Mouse (Mus musculus): ENCODE measurements at regions not wholly inside any gene's neighbourhood (a gene's known extent, or its start where the extent isn't known, plus 50 kb on each side); places are given as distances from the start of the nearest gene placed in this dataset.

GRCm38 (mm10) chr10:51282451-51282850 is 198.0 kb upstream of the Gm49339 start:
- H3K4me1 ChIP-seq (ENCODE audit: insufficient read depth, low read length): no peaks in the 10 kb centered on the region
- 80% methylated on average over 1 of the region's 1 CpGs for WGBS
- no peak overlapping the region for H3K27ac ChIP-seq (ENCODE audit: low read length)
- no peaks in the 10 kb centered on the region for H3K27me3 ChIP-seq (ENCODE audit: insufficient read depth, low read length)
- no peak overlapping the region for H3K9ac ChIP-seq (replicated peaks; ENCODE audit: low read length)
- no peaks in the 10 kb centered on the region for H3K9me3 ChIP-seq (ENCODE audit: low read length)
- H3K4me2 ChIP-seq (replicated peaks; ENCODE audit: low read depth, low read length): no peak overlapping the region
- ATAC-seq (ENCODE audit: low FRiP score, low TSS enrichment): no peak
- no peak overlapping the region for H3K4me3 ChIP-seq (ENCODE audit: low read length)
- H3K36me3 ChIP-seq (ENCODE audit: insufficient read depth, low read length): no peaks in the 10 kb centered on the region

GRCm38 (mm10) chr10:51284538-51284937 is 195.9 kb upstream of the Gm49339 start:
- Histone ChIP-seq H3K4me2 (replicated peaks; ENCODE audit: low read depth, low read length) (no peak overlapping the region), H3K27me3 (ENCODE audit: insufficient read depth, low read length) (no peaks in the 10 kb centered on the region), H3K9ac (replicated peaks; ENCODE audit: low read length) (no peak overlapping the region), H3K9me3 (ENCODE audit: low read length) (no peaks in the 10 kb centered on the region), H3K36me3 (ENCODE audit: insufficient read depth, low read length) (no peaks in the 10 kb centered on the region), H3K4me3 (ENCODE audit: low read length) (no peak overlapping the region), H3K27ac (ENCODE audit: low read length) (no peak overlapping the region), H3K4me1 (ENCODE audit: insufficient read depth, low read length) (no peaks in the 10 kb centered on the region)
- no peak for ATAC-seq (ENCODE audit: low FRiP score, low TSS enrichment)

GRCm38 (mm10) chr10:51287852-51288251 is 192.6 kb upstream of the Gm49339 start:
- H3K4me2 ChIP-seq (replicated peaks; ENCODE audit: low read depth, low read length): no peak overlapping the region
- ATAC-seq (ENCODE audit: low FRiP score, low TSS enrichment): no peak
- H3K27me3 ChIP-seq (ENCODE audit: insufficient read depth, low read length): no peaks in the 10 kb centered on the region; the same call in 1 of the 2 replicates
- 44% methylated on average over 4 of the region's 4 CpGs for WGBS
- no peak overlapping the region for H3K4me3 ChIP-seq (ENCODE audit: low read length)
- H3K36me3 ChIP-seq (ENCODE audit: insufficient read depth, low read length): no peaks in the 10 kb centered on the region
- H3K4me1 ChIP-seq (ENCODE audit: insufficient read depth, low read length): no peaks in the 10 kb centered on the region
- no peaks in the 10 kb centered on the region for H3K9me3 ChIP-seq (ENCODE audit: low read length)
- no peak overlapping the region for H3K9ac ChIP-seq (replicated peaks; ENCODE audit: low read length)
- no peak overlapping the region for H3K27ac ChIP-seq (ENCODE audit: low read length)

- Histone ChIP-seq H3K9me3 (ENCODE audit: low read length) (no peaks in the 10 kb centered on the region), H3K4me1 (ENCODE audit: insufficient read depth, low read length) (no peaks in the 10 kb centered on the region)
- no peak; the same call in 1 of the 2 replicates for ATAC-seq (ENCODE audit: low FRiP score, low TSS enrichment)
Observed at GRCm38 (mm10) chr10:51291412-51292207, 188.8 kb upstream of the Gm49339 start.

GRCm38 (mm10) chr10:51312814-51313213 is 167.6 kb upstream of the Gm49339 start:
- no peaks in the 10 kb centered on the region for H3K36me3 ChIP-seq (ENCODE audit: insufficient read depth, low read length)
- no peaks in the 10 kb centered on the region for H3K4me1 ChIP-seq (ENCODE audit: insufficient read depth, low read length)
- no peaks in the 10 kb centered on the region for H3K27me3 ChIP-seq (ENCODE audit: insufficient read depth, low read length)

More at GRCm38 (mm10) chr10:51291412-51292207, 188.8 kb upstream of the Gm49339 start:
- Histone ChIP-seq H3K27me3 (ENCODE audit: insufficient read depth, low read length) (no peaks in the 10 kb centered on the region; the same call in 1 of the 2 replicates), H3K36me3 (ENCODE audit: insufficient read depth, low read length) (no peaks in the 10 kb centered on the region), H3K4me3 (ENCODE audit: low read length) (no peak overlapping the region), H3K9ac (replicated peaks; ENCODE audit: low read length) (no peak overlapping the region), H3K4me2 (replicated peaks; ENCODE audit: low read depth, low read length) (no peak overlapping the region), H3K27ac (ENCODE audit: low read length) (no peak overlapping the region)
- 56% methylated on average over 5 of the region's 5 CpGs for WGBS

GRCm38 (mm10) chr10:51320207-51320606 is 160.2 kb upstream of the Gm49339 start:
- no peaks in the 10 kb centered on the region for H3K27me3 ChIP-seq (ENCODE audit: insufficient read depth, low read length)
- no peak overlapping the region for H3K27ac ChIP-seq (ENCODE audit: low read length)
- no peak for ATAC-seq (ENCODE audit: low FRiP score, low TSS enrichment)
- H3K4me1 ChIP-seq (ENCODE audit: insufficient read depth, low read length): no peaks in the 10 kb centered on the region
- H3K36me3 ChIP-seq (ENCODE audit: insufficient read depth, low read length): no peaks in the 10 kb centered on the region
- H3K4me2 ChIP-seq (replicated peaks; ENCODE audit: low read depth, low read length): no peak overlapping the region
- no peak overlapping the region for H3K4me3 ChIP-seq (ENCODE audit: low read length)
- H3K9ac ChIP-seq (replicated peaks; ENCODE audit: low read length): no peak overlapping the region
- 8% methylated on average over 2 of the region's 2 CpGs for WGBS
- H3K9me3 ChIP-seq (ENCODE audit: low read length): no peaks in the 10 kb centered on the region

More at GRCm38 (mm10) chr10:51312814-51313213, 167.6 kb upstream of the Gm49339 start:
- H3K9me3 ChIP-seq (ENCODE audit: low read length): no peaks in the 10 kb centered on the region
- ATAC-seq (ENCODE audit: low FRiP score, low TSS enrichment): no peak
- no peak overlapping the region for H3K4me3 ChIP-seq (ENCODE audit: low read length)
- no peak overlapping the region for H3K9ac ChIP-seq (replicated peaks; ENCODE audit: low read length)
- no peak overlapping the region for H3K27ac ChIP-seq (ENCODE audit: low read length)
- H3K4me2 ChIP-seq (replicated peaks; ENCODE audit: low read depth, low read length): no peak overlapping the region

- WGBS: 77% methylated on average over 4 of the region's 4 CpGs
- ATAC-seq (ENCODE audit: low FRiP score, low TSS enrichment): no peak
Observed at GRCm38 (mm10) chr10:51328772-51329171, 151.6 kb upstream of the Gm49339 start.

GRCm38 (mm10) chr10:51329386-51329785 is 151.0 kb upstream of the Gm49339 start:
- H3K9ac ChIP-seq (replicated peaks; ENCODE audit: low read length): no peak overlapping the region
- no peaks in the 10 kb centered on the region for H3K27me3 ChIP-seq (ENCODE audit: insufficient read depth, low read length)
- H3K27ac ChIP-seq (ENCODE audit: low read length): no peak overlapping the region
- no peaks in the 10 kb centered on the region for H3K4me1 ChIP-seq (ENCODE audit: insufficient read depth, low read length)
- H3K4me3 ChIP-seq (ENCODE audit: low read length): no peak overlapping the region
- ATAC-seq (ENCODE audit: low FRiP score, low TSS enrichment): no peak
- WGBS: 91% methylated on average over 2 of the region's 2 CpGs
- no peak overlapping the region for H3K4me2 ChIP-seq (replicated peaks; ENCODE audit: low read depth, low read length)
- H3K9me3 ChIP-seq (ENCODE audit: low read length): no peaks in the 10 kb centered on the region
- H3K36me3 ChIP-seq (ENCODE audit: insufficient read depth, low read length): no peaks in the 10 kb centered on the region

More at GRCm38 (mm10) chr10:51328772-51329171, 151.6 kb upstream of the Gm49339 start:
- no peaks in the 10 kb centered on the region for H3K27me3 ChIP-seq (ENCODE audit: insufficient read depth, low read length)
- H3K4me1 ChIP-seq (ENCODE audit: insufficient read depth, low read length): no peaks in the 10 kb centered on the region
- H3K9me3 ChIP-seq (ENCODE audit: low read length): no peaks in the 10 kb centered on the region
- H3K36me3 ChIP-seq (ENCODE audit: insufficient read depth, low read length): no peaks in the 10 kb centered on the region
- H3K4me3 ChIP-seq (ENCODE audit: low read length): no peak overlapping the region
- H3K27ac ChIP-seq (ENCODE audit: low read length): no peak overlapping the region
- H3K9ac ChIP-seq (replicated peaks; ENCODE audit: low read length): no peak overlapping the region
- no peak overlapping the region for H3K4me2 ChIP-seq (replicated peaks; ENCODE audit: low read depth, low read length)

Data from kidney, embryonic 16.5 days (tissue).